Mouse (Mus musculus) erythroblast, embryonic 14.5 days (primary cell): ENCODE measurements around the gene Eif5. TPM values are rescaled to one million over a fixed set of nuclear protein-coding genes. Genes with fewer than 3 reads are reported as not detected.
A peak's percentile ranks its signal among the peaks of the same experiment; 100 is the strongest.

Experiments
- H3K27me3 ChIP-seq: 2 replicates; pipeline ENCODE4 v1.6.1; 2012; ENCODE audit warnings: inconsistent platforms; ENCODE audit not compliant: control insufficient read depth
- H3K36me3 ChIP-seq: 2 replicates; pipeline ENCODE4 v1.6.1; 2012; ENCODE audit warnings: mild to moderate bottlenecking, inconsistent platforms; ENCODE audit not compliant: control insufficient read depth
- H3K4me1 ChIP-seq: 2 replicates; pipeline ENCODE4 v1.6.1; 2012; ENCODE audit warnings: inconsistent platforms; ENCODE audit not compliant: control insufficient read depth
- H3K4me3 ChIP-seq: replicated peaks from 2 replicates; pipeline ENCODE3; 2012; ENCODE audit warnings: moderate library complexity, mild to moderate bottlenecking, inconsistent platforms
- H3K9me3 ChIP-seq: 2 replicates; pipeline ENCODE4 v1.6.1; 2012; ENCODE audit warnings: low read length, inconsistent platforms, mixed read lengths; ENCODE audit not compliant: control insufficient read depth
- GATA1 ChIP-seq: IDR thresholded peaks from 2 replicates; pipeline ENCODE4 v1.6.1; 2012; ENCODE audit warnings: low read length, inconsistent platforms, mixed read lengths
- TAL1 ChIP-seq: IDR thresholded peaks from 3 replicates; pipeline ENCODE4 v1.6.1; 2012; ENCODE audit warnings: low read length, inconsistent platforms, mixed read lengths
- polyA plus RNA-seq: library from polyadenylated mRNA; stranded (reverse); fragments of >175 nt; gene quantifications from 2 replicates; pipeline ENCODE4 v1.2.3, GENCODE M21; 2012

Gene Eif5
- polyA plus RNA-seq, 1 experiment: 23.0 TPM

DNA sequence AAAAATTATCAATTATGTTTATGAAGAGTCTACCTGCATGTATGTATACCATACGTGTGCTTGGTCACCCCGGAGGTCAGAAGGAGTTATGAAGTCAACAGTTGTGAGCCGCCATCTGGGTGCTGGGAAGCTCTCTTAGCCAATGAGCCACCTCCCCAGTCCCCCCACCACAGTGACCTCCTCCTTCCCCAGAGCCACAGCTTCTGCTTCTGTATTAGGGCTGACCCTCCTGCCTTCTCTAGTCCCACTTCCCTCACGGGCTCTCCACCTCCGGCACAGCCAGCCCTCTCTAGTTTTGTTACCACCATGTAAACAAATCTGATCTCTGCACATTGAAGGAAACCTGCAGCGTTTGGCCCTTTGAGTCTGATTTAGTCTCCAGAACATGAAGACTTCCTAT, 19.7 kb downstream of the Eif5 start:
- peaks cover 8% of the 10 kb centered on the region for H3K27me3 ChIP-seq
- no peak overlapping the region for H3K4me3 ChIP-seq
- no peak for TF ChIP-seq GATA1
- TF ChIP-seq TAL1: no peak
- peaks cover 3% of the 10 kb centered on the region; the same call in 1 of the 2 replicates for H3K9me3 ChIP-seq
- peaks cover 48% of the 10 kb centered on the region for H3K4me1 ChIP-seq
- no peaks in the 10 kb centered on the region for H3K36me3 ChIP-seq

DNA sequence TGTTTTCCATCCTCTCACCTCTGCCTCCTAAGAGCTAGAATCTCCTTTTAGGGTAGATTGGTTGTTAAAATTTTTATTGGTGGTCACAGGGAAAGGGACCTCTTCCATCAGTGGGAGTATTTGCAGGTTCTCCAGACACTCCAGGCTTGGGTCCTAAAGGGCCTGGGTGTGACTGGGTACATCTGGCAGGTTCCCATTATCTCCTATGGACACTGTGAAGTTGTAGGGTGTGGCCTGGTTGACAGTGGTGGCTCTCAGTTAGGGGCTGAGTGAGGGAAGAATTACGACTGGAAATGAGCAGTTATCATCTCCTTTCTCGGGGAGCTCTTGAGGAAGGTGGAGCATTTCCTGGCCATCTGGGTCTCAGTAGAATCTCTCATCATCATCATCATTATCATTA, 20.8 kb downstream of the Eif5 start:
- Histone ChIP-seq H3K4me1 (peaks cover 55% of the 10 kb centered on the region), H3K36me3 (no peaks in the 10 kb centered on the region), H3K4me3 (peak overlapping the region; percentile 50), H3K9me3 (peaks cover 3% of the 10 kb centered on the region; the same call in 1 of the 2 replicates), H3K27me3 (peaks cover 8% of the 10 kb centered on the region)
- TF ChIP-seq TAL1 (peak; percentile 36; the same call in 2 of the 3 replicates), GATA1 (peak; percentile 33; the same call in 1 of the 2 replicates)

DNA sequence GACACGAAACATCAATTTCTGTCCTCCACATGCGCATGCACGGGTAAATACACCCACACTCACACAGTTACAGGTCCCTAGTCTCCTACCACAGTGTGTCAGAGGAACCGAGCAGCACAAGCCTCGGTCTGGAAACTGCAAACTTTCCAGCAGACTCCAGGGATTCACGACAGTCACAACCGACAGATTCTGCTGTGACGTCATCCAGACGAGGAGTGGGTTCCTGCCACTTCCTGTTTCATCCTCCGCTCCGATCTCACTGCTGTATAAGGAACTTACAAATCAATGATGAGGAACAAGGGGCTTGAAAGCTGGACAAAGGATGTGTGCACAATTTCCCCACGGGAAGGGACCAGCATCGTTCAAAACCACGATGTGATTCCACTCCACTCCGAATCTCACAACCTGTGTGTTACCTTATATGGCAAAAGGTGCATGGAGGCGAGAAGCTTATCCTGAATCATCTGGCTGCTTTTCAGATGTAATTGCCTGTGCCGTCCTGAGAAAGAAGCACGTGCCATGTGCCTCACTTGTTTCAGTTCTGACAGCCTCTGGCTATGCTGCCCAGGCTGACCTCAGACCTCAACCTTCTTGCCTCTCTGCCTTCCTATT, 21.9 kb downstream of the Eif5 start:
- H3K4me3 ChIP-seq: peak overlapping the region; percentile 50
- H3K4me1 ChIP-seq: peaks cover 55% of the 10 kb centered on the region
- H3K36me3 ChIP-seq: no peaks in the 10 kb centered on the region
- TF ChIP-seq GATA1 (no peak), TAL1 (no peak)
- H3K27me3 ChIP-seq: peaks cover 8% of the 10 kb centered on the region
- H3K9me3 ChIP-seq: peaks cover 3% of the 10 kb centered on the region; the same call in 1 of the 2 replicates

DNA sequence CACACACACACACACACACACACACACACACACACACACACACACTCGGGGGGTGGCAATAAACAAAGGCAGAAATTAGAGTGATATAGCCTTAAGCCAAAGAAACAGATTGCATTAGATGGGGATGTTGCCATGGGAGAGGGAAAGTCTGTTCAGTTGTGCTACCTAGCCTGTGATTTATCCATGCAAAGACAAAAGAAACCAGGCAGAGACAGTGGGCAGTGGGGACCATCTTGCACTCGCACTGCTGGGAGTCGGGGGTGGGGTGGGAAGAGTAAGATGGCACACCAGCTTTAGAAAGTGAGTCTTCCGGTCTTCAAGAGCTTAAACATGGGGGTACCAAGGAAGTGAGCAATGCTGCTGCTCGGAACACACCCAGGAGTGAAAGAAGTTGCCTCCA, 22.5 kb downstream of the Eif5 start:
- Histone ChIP-seq H3K4me3 (no peak overlapping the region), H3K27me3 (peaks cover 8% of the 10 kb centered on the region), H3K36me3 (no peaks in the 10 kb centered on the region), H3K9me3 (peaks cover 3% of the 10 kb centered on the region; the same call in 1 of the 2 replicates), H3K4me1 (peaks cover 55% of the 10 kb centered on the region)
- TF ChIP-seq TAL1: no peak
- no peak for TF ChIP-seq GATA1

DNA sequence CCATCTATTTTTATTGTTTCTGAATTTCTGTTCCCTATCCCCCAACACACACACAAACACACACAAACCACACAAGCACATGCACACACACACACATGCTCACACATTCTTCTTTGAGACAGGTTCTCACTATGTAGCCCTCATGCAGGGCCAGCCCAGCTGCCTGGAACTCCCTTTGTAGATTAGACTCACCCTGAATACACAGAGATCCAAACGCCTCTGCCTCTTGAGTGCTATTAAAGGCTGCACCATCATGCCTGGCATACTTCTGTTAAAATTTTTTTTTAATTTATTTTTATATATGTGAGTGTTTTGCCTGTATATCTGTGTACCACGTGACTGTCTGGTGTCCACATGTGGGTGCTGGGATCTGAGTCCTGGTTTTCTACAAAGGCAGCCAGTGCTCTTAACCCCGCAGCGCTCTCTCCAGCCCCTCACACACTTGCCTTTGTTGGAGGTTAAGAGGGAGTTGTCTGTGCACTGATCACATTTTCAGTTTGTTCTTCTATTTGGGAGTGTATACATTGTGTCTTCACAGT, 24.5 kb downstream of the Eif5 start:
- no peak for TF ChIP-seq GATA1
- TF ChIP-seq TAL1: no peak
- peaks cover 8% of the 10 kb centered on the region for H3K27me3 ChIP-seq
- H3K4me3 ChIP-seq: no peak overlapping the region
- H3K9me3 ChIP-seq: peaks cover 3% of the 10 kb centered on the region; the same call in 1 of the 2 replicates
- H3K4me1 ChIP-seq: peaks cover 45% of the 10 kb centered on the region
- H3K36me3 ChIP-seq: no peaks in the 10 kb centered on the region

DNA sequence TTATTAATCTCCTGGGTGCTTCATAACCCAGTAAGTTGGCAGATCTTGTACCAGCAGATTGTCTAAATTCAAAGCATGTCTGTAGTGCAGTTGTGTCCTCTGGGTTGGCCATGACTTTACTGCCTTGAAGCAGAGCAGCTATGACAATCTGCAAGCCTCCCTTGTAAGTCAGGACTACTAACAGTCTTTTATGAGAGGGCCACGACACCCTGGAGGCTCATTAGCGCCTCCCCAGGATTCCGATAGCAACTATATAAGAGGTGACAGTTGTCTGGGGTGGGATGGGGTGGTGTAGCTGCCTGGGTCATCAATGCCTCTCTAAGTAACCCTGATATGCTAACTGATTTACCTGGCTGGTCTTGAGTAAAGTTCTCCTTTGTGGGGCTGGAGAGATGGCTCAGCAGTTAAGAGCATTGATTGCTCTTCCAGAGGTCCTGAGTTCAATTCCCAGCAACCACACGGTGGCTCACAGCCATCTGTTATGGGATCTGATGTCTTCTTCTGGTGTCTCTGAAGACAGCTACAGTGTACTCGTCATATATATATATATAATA, 25.3 kb downstream of the Eif5 start:
- Histone ChIP-seq H3K4me3 (no peak overlapping the region), H3K27me3 (peaks cover 8% of the 10 kb centered on the region), H3K36me3 (no peaks in the 10 kb centered on the region), H3K9me3 (peaks cover 3% of the 10 kb centered on the region; the same call in 1 of the 2 replicates), H3K4me1 (peaks cover 38% of the 10 kb centered on the region)
- no peak for TF ChIP-seq GATA1
- no peak for TF ChIP-seq TAL1

DNA sequence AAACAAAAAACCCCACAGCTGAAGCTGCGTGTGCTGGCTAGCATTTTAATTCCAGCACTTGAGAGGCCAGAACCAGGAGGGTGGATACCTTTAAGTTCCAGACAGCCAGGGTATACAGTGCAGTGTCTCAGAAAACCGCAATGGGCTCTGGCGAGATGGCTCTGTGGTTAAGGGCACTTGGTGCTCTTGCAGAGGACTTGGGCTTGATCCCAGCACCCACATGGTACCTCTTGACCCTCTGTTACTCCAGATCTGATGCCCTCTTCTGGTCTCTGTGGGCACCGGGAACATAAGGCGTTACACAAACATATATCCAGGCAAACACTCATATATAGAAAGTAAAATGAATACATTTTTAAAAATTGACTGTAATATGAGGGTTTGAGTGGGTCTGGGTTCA, 27.5 kb downstream of the Eif5 start:
- Histone ChIP-seq H3K27me3 (peaks cover 14% of the 10 kb centered on the region), H3K4me3 (no peak overlapping the region), H3K4me1 (peaks cover 17% of the 10 kb centered on the region), H3K36me3 (no peaks in the 10 kb centered on the region), H3K9me3 (peaks cover 3% of the 10 kb centered on the region; the same call in 1 of the 2 replicates)
- TF ChIP-seq GATA1: no peak
- TF ChIP-seq TAL1: no peak

DNA sequence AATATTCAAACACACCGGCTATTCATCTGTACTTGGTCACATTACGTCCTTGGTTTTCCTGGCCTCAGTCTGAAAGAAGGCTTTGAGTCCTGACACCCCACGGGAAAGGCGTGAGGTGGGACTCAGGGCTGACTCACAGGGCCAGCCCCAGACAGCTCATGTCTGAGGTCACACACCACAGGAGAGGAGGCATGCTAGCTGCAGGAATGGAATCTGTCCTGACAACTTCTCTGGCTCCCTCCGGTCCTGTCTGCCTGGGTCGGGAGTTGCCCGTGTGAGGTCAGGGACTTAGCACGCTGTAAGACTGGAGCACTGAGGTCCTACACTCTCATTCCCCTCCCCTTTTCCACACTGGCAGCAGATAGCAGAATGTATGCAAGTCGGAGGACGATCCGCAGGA, 31.0 kb downstream of the Eif5 start:
- no peaks in the 10 kb centered on the region for H3K36me3 ChIP-seq
- no peak overlapping the region for H3K4me3 ChIP-seq
- H3K9me3 ChIP-seq: peaks cover 3% of the 10 kb centered on the region; the same call in 1 of the 2 replicates
- peaks cover 32% of the 10 kb centered on the region for H3K27me3 ChIP-seq
- no peak for TF ChIP-seq TAL1
- TF ChIP-seq GATA1: no peak
- peaks cover 13% of the 10 kb centered on the region for H3K4me1 ChIP-seq

DNA sequence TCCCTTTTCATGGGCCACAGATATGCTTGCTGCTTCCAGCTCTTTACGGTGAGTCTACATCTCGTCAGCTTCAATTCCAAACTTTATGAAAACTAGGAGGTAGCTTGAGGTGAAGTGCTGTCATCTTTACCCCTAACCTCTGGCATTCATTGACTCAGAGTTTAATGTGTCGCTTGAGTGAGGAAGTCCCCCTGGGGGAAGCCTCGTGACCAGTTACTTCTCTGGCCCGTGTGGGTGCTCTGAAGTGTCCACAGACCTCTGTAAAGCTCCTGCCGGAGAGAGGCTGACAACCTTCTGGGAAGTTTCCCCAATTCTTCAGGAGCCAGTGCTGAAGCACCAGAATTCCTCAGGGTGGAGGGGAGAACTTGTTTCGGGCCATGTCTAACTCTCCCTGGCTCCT, 34.6 kb downstream of the Eif5 start:
- Histone ChIP-seq H3K27me3 (peaks cover 32% of the 10 kb centered on the region), H3K36me3 (no peaks in the 10 kb centered on the region), H3K9me3 (peaks cover 3% of the 10 kb centered on the region; the same call in 1 of the 2 replicates), H3K4me1 (peaks cover 35% of the 10 kb centered on the region), H3K4me3 (no peak overlapping the region)
- no peak for TF ChIP-seq TAL1
- no peak for TF ChIP-seq GATA1
